Mouse (Mus musculus) urinary bladder, adult 18-20 months (tissue): ENCODE data around the gene Gramd1c.

Experiments used
- DNase-seq, 2 experiments: peaks; one replicate each; pipeline ENCODE4 v3.0.0; 2022; ENCODE audit warnings: low spot score in 2 of 2, mixed read lengths in 2 of 2

Gramd1c gene

DNA sequence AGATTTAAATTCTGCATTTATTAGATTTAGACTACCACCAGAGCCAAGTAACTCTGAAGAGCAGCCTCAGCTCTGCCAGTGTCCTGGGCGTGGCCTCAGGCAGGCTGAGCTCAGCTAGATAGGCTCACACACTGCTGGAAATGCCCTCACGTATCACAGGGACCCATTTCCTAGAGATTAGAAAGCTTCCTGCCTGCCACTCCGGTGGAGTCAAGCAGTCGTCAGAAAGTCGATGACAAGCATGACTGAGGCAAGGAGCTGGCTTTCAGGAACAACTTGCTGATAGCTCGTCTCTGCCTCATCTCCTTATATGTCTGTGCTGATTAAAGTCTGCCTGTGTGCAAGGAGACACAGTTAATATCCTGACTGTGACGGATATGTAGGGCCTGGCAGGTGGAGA lies 44.8 kb downstream of the Gramd1c start:
- DNase-seq: no peak

DNA sequence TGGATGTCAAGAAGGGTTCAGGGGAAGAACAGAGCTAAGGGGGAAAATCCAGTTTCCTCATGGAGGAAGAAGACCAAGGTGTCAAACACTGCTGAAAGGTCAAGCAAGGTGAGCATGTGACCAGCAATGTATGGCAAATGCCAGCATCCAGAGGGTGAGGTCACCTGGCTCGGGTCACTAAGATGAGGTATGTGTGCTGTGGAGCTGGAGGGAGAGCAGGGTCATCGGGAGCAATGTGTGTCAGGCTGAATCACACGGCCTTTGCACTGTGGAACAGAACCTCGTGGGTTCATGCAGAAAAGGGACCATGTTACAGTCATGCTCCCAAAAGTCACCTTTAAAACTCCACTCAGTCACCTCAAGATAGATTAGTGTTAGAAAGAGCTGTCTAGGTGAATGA lies 45.4 kb downstream of the Gramd1c start:
- DNase-seq: no peak

DNA sequence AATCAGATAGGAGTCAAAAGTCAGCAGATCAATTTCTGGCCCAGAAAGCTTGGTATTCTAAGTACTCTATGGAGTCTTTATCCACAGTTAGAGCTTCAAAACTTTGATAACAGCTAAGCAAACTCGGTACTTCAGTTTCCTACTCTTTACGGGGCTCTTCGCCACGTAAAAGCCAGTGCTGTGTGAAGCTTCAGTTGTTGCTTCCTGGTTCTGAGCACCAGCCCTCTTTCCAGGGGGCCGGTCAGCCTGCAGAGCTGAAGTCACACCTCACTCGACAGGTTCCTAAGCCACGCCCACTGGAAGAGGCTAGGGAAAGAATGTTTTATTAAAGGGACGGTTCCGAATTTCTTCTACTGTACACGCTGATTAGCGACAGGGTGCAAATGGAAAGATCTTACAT lies 47.0 kb downstream of the Gramd1c start:
- DNase-seq: peak; percentile 46 to 67

DNA sequence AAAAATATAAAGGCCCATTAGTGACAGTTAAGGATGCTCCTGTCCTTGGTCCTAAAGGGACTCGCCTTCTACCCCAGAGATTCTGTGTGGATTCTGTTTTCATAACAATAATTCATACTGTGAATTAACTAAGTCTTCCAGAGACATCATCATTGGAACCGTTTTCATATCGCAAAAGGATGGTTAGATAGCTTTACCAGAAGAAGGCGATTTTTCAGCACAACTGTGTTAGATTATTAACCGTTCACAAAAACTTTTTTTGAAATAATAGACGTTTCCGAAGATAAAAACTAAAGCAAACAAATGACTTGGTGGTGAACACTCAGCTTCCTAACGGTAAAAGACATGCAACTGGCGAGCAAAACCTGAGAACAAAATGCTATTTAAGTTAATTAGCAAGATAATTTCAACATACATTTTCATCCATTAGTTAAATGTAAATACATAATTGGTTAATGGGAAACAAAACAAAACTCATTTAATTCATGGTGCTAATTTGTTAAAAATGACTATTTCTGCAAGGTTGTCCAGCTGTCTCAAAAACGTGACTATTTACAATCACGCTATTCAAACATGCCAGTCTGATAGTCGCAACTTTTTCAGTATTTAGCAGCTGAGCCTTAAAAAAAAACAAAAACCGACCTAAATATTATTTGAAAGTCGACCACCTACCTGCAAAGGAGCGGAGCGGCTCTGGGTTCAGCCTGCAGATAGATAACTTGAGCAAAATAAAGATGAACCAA lies 47.6 kb downstream of the Gramd1c start:
- no peak for DNase-seq

DNA sequence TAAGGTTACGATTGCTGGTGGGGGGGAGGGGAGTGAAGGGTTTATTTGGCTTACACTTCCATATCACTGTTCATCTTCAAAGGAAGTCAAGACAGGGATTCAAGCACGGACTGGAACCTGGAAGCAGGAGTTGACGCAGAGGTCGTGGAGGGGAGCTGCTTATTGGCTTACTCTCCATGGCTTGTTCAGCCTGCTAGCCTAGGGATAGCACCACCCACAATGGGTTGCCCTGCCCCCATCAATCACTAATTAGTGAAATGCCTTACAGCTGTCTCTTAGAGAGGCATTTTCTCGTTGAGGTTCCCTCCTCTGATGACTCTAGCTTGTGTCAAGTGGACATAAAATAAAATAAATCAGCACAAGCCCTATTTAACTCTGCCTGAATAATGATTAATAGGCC lies 52.1 kb downstream of the Gramd1c start:
- DNase-seq: no peak

DNA sequence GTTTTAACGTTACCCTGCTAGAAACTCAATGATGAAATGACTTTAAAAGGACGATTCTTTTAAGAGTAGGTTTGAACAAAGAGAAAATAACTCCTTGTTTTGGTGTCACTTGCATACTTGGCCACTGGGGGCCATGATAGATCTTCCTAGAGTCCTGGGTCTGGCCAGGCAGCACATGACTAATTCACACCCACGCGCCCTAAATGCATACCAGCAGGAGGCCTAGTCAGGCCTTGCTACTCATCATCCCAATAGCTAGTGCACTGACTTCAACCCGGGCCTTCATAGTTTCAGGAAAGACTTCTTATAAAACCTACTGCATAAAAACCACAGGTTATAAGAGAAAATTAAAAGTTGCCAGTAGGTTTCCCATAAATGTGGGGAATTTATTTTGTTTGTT lies 61.1 kb downstream of the Gramd1c start:
- no peak for DNase-seq

DNA sequence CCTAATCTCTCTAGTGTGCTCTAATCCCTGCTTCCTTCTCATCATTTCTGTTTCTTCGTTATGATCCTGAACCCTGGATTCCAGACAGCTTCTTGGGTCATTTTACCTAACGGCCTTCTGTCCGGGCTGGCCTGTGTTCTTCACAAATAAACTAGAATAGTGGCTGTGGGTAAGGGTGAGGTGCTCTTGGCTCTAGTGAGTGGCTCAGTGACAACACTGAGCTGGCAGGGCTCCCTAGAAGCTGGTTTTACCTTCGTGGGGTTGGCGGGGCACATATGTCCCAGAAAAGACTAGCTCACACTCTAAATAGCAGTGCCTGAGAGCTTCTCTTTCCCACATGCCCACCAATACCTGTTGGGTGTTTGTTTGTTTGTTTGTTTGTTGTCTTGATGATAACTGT lies 63.6 kb downstream of the Gramd1c start:
- DNase-seq: no peak

DNA sequence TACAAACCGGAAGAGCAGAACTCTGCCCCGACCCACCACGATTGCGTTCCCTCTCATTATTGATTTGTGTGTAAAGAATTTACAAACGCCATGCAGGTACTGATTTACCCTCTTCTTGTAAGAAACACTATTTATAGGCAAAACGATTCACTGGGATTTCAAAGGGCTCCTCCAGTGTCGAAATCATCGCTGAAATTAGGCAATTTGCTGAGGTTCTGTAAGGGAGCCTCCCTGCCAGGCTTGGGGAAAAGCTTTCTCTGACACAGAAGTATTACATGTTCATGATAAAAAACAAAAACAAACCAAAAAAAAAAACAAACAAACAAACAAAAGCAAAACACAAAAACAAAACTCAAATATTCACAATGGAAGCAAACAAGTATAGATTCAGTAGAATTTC lies 64.0 kb downstream of the Gramd1c start:
- DNase-seq: no peak

DNA sequence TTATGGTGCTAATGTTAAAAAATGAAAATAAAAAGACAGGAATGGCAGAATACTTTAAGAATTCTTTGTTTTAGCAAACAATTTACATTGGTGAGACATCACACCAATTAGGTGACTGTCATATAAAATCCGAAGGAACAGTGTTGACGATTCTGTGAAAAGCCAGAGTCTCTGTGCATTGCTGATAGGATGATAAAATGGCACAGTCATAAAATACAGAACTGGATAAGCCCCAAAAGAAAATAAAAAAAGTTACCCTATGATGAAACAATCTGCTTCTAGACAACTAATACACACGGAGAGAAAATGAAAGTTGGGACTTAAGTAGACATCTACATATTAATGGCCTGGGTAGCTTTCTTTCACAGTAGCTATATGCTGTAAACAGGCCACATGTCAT lies 68.5 kb downstream of the Gramd1c start:
- no peak for DNase-seq

DNA sequence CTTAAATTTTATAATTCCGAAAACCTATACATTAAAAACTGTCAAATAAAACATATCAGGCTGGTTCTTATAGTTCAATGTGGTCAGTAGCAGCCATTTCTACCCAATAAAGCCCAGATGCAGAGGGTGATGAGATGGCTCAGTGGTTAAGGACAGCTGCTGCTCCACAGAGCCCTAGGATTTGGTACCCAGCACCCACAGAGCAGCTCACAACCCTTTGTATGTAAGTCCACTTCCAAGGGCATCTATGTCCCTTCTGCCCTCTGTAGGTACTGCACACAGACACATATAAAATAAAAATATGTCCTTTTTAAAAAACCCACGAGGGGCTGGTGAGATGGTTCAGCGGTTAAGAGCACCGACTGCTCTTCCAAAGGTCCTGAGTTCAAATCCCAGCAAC lies 76.8 kb downstream of the Gramd1c start:
- no peak for DNase-seq

DNA sequence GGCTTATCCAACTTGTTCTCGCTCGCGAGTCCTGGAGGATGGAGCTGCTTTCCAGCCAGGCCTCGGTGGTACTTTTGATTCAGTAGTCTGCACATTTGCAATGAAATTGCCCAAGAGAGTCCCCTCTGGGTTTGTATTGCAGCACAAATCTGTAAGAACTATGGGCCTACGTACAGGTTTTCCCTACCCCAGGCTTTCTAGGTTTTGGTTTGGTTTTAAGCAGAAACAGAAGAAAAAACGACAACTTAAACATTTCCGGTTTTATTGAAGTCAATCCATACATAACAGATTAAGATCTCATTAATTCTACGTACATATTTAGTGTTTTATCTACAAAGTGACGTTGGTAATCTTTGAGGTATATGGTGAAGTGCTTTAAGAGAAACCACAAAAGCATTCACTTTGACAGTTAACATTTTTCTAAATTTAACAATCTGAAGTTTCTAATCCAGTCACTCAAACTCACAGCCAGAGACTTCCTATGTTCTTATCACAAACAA lies 83.0 kb downstream of the Gramd1c start:
- DNase-seq: no peak

DNA sequence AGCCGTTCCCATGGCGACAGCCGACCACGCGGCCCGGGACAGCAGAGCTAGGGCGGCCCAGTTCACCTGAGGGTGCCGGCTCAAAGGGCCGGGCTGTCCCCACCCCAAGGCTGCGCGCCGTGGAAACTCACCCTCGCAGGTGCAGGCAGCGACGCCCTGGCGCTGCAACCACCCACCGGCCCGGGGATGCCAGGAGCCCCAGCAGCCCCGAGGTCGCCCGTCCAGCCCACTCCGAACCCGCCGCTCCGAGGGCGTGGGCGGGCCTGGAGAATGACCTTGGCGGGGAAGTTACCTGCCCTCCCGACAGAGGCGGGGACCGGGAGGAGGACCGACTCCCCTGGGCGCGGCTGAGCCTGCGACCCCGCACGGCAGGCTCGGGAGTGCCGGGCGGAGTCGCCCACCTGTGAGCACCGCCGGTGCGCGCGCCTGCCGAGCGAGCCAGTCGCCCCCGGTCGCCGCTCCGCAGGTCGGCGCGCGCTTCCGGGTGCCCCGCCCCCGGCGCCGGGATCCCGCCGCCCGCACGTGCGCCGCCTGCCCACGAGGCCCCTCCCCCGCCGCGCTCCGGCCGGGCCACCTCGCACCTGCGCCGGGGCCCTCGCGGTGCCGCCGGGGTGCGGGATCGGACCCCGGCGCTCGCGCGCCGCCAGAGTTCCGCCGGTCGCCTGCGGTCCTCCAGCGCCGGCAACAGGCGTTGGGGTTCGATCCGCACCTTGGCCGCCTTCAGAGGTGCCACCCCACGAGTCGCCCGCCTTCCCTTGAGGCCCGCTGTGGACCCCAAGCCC lies 83.6 kb downstream of the Gramd1c start, which contains the start of gene Zdhhc23:
TSS of gene Zdhhc23 (minus strand) at position 464 of the 782 bp plus-strand sequence.
- peak; percentile 21 to 55 for DNase-seq

DNA sequence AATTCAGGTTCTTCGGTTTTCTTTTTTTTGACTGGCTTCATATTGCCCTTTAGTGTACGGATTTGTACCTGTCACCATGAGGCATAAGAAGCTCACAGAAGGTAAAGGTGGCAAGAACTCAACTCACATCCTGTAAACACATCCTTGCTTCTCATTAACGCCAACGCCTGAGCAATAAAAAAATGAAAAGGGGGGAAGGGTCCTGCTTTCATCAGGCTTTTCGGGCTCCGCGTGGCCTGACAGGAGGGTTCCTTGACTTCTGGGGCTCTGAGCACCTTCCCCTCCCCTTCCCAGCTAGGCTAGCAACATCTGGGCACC lies 84.2 kb downstream of the Gramd1c start:
- no peak for DNase-seq

DNA sequence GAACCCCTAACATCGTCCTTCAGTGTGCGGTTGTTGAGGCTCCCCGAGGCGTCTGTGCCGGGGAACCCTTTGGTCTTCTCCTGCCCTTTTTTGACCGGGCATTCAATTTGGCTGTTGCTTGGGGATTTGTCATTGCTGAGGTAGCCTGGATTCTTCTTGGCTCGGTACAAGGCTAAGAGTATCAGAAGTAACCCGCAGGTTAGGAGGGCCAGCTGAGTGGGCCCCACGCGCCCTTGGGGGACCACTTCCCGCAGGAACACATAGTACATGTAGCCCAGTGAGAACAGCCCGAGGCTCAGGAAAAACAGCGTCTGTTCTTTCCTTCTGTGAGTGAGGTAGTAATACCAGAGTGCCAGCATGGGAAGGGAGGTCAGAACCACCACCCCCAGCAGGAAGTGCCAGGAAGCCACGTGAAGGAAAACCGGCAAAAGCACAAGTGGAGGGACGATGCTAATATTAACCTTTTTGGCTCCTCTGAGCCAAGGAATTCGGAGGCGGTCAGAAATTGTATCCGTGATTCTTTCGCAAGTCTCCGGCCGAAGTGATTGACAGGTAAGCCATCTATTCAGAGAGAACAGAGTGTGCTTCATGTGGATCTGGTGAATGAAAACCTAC lies 89.4 kb downstream of the Gramd1c start:
- no peak for DNase-seq

DNA sequence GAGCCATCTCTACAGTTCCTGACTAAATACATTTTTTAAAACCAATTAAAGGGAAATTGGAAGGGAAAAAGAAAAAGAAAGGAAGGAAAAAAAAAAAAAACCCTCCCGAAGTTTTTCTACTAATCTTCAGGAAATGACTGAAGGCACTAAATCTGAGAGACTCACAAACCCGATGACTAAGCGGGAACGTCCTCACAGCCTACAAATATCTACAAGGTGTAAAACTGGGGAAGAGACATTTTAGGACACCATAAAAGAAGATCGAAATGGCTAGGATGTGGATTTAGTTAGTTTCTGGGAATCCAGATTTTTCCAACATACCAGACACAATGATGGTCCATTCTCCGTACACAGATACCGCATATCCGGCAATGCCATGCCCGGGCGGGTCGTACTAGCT lies 90.0 kb downstream of the Gramd1c start:
- DNase-seq: no peak

DNA sequence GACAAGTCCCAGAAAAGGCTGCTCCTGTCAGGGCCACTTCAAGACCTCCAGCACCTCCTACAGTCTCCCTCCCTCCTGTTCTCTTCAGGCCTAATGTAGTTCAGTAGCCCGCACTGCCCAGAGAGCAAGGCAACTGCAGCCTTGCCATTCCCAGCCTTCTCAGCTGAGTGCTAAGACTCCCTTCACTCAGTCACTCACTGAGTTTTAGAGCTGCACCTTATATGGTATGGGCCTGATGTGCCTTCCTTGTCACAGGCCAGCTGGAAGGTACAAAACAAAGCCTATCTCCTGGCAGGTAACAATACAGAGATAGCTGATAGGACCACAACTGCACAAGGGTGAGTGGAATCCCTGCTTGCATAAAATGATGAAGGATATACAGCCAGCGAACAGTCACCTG lies 90.8 kb downstream of the Gramd1c start:
- DNase-seq: no peak

DNA sequence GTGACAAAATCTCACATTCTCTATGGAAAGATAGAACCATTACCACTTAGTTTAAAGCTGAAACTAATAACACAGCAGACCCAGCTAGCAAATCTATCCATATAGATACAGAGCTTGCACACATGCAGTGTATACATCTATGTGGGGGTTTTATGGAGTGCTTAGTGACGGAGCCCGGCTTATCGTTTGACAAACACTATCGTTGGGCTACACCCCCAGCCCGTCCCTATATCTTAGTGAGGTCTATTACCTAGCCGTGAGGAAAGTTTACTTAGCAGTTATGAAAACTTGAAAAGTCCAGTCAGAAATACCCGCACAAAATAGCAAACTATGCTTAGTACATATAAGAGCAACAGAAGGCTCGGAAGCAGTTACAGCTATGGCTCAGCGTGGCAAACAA lies 91.4 kb downstream of the Gramd1c start:
- no peak for DNase-seq

DNA sequence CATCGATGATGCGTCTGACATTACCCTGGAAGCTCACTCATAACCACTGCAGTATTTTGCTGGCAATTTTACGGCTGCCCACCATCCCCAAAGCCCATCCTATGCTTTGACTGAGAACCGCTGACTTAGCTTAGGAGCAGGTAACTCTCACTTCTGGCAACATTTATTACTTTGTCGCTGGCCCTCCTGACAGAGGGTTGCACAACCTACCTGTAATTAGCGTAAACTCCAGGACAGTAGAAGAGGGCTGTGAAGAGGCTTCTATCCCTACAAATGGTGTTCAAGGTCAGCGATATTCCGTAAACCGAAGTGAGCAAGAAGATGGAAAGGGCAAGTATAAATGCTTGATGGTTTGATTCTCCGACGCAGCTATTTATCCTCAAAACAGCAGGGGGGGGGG lies 92.0 kb downstream of the Gramd1c start:
- DNase-seq: no peak

DNA sequence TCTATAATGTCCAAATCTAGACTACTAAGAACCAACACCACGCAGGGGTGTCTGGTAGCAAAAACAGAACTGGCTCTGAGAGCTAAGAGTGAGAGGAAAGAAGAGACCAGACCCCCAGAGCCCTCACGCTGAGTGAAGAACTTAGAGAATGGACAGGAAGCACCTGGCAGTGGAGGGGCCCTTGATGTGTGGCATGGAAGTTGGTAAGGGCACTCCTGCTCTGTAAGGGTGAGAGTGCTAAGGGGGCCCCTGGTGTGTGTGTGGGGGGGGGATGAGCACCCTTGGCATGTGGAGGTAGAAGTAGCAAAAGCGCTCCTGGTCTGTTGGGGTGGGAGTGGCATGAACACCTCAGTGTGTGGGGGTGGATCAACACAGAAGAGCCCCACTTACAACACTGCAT lies 92.7 kb downstream of the Gramd1c start:
- DNase-seq: no peak

DNA sequence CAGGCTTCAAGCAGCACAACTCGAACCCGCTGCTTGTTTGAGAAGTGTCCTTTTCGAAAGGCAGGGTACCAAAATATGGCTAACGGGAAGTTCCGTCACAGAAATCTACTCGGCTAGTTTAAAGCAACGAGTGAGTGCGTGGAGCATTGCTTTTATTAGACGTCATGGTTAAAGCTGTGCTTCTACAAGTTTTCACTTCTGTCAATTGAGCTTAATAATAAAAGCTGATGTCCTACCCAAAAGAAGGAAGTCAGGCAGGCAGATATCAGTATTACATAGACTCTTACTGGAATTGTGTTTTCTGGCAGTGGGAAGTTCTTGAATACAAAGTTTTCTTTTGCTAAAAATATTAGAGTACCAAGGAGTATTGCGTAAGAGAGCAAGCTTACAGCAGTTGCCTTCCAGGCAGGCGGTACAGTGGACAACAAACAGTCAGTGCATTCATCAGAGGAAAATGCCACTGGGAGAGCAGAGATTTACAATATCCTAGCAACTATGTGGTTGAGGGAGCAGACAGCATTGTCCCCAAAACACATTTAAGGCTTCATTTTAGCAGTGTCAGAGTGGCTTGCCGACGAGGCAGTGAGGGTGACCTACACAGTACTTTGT lies 97.3 kb downstream of the Gramd1c start:
- DNase-seq: no peak

DNA sequence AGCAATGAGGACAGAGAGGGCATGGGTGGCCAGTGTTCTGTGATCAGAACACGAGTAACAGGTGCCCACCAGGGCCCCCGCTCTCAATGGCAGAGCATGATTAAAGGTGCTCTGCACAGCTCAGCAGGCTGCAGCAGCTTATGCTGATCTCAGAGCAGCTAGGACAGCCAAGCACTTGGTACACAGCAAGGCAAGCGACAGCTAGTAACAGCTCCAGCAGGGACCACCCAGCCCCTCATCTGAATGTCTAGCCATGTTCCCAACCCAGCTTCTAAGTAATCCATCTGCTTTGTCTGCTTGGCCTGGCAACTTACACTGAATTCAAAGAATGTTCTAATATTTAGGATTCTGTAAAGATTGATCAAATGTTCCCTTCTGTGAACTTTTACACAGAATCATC lies 99.4 kb downstream of the Gramd1c start:
- DNase-seq: no peak

DNA sequence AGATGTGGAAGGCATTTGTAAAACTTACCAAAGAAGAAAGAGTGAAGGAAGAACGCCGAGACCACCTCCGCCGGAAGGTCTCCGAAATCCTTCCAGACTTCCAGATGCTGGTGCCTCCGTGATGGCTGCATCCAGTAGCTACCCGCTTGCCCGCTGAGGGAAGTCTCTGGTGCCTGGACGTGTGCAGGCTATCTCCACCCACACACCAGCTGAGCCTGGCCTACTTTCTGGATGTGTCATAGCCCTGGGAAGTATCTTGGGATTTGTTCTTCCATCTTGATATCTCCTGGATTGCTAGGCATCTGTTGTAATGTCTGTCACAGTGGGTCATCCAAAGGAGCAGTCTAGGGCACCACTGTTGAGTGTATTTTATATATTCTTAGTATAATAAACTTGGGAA lies 99.9 kb downstream of the Gramd1c start:
- no peak for DNase-seq
